Mouse (Mus musculus): ENCODE measurements around the gene Tubb1.

Gene Tubb1

DNA sequence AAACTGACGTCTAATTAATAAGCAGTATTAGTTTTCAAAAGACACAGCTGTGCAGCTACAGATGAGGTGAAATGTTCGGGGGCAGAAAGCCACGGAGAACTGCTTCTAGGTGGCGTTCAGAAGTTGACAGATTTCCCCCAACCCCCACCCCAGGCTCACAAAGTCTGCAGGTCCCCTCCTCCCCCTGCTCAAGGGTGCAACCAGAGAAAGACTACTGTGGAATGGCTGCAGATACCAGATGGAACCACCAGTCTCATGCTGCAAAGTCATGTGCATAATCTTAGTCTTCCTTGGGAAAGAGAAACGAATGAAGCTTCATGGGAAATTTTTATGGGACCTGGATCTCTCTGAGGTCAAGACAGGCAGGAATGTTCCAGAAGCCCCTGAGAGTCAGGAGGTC, 51.8 kb downstream of the Tubb1 start:
- no peak for DNase-seq (ENCODE audit: low spot score)

DNA sequence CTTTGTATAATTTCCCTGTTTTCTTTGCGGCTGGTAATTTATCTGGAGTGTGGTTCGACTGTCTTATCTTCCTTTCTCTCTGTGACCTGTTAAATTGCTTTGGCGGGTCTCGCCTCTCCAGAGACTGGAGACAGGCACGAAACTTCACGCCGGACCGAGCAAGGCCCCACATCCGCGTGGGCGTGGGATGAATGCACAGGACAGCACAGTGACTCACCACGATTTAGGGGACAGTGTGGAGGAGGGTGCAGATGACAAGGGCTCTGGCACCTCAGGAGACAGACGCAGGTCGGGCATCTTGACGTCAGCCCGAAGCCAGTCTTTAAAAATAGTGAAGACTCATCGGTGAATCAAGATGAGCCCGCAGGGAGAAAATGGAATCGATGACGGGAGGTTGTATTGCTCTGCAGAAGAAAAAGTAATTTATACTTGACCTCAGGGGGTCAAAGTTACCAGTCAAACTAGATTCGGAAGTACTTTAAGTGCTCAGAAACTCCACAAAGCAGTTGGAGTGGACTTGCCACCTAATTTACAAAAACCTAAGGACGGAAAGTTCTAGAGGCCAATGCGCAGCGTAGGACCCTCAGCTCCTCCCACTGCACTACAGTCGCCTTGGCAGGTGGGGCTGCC, 52.5 kb downstream of the Tubb1 start:
- peak; percentile 3 for DNase-seq (ENCODE audit: low spot score)
